Mouse (Mus musculus): ENCODE measurements around the gene Cenpx. TPM values are rescaled to one million over a fixed set of nuclear protein-coding genes. Genes with fewer than 3 reads are reported as not detected.

Cenpx gene
- polyA plus RNA-seq, 1 experiment from 2014 or later = 163 TPM

DNA sequence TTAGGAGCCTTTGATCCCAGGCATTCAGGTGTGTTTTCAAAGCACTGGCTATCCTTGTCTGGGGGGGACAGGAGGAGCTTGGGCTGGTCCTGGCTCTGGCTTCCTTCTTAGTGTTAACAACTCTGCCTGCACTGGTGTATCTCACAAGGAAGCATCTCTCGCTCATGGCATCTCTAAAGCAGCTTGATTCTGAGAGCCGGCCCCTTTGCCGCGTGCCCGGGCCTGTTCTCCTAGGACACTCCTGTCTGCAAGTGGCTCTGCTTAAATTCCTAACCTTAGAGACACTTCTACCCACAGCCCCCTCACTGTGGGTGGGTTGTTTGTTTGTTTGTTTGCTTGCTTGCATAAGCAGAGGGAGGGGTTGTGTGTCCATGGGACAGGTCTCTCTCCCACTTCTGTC, 5.6 kb downstream of the Cenpx start:
- Histone ChIP-seq H3K4me3 (replicated peaks) (no peak overlapping the region), H3K4me2 (replicated peaks) (no peak overlapping the region), H3K9ac (no peak overlapping the region), H3K27ac (0 out of 2 replicates have a peak overlapping the region, but pooled peaks have one; percentile 13), H3K27me3 (replicated peaks) (no peaks in the 10 kb centered on the region), H3K4me1 (replicated peaks) (peaks cover 61% of the 10 kb centered on the region), H3K9me3 (no peaks in the 10 kb centered on the region), H3K36me3 (peaks cover 12% of the 10 kb centered on the region; the same call in 1 of the 2 replicates)
- 43% methylated on average over 5 of the region's 5 CpGs for WGBS
- ATAC-seq = no peak

DNA sequence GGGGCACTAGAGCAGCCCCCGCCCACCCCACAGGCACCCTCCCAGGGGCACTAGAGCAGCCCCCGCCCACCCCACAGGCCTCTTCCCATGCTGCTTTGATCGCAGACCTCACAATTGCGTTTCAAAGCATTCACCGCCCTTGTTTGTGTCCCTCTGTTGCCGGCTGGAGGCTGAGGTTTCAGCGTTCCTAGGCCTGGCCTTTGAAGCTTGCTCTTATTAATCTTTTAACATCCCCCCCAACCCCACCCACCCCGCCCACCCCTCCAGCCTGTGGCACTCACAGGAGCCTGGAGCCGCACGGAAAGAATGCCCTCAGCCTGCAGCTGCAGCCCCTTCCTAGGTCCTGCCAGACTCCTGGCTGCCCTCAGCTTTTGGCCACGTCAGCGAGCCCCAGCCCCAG, 6.3 kb downstream of the Cenpx start:
- H3K4me3 ChIP-seq (replicated peaks) = no peak overlapping the region
- 30% methylated on average over 12 of the region's 12 CpGs for WGBS
- no peaks in the 10 kb centered on the region for H3K27me3 ChIP-seq (replicated peaks)
- no peak for ATAC-seq
- H3K36me3 ChIP-seq = peaks cover 16% of the 10 kb centered on the region; the same call in 1 of the 2 replicates
- no peak overlapping the region for H3K27ac ChIP-seq
- peaks cover 54% of the 10 kb centered on the region for H3K4me1 ChIP-seq (replicated peaks)
- no peaks in the 10 kb centered on the region for H3K9me3 ChIP-seq
- no peak overlapping the region for H3K9ac ChIP-seq
- no peak overlapping the region for H3K4me2 ChIP-seq (replicated peaks)

DNA sequence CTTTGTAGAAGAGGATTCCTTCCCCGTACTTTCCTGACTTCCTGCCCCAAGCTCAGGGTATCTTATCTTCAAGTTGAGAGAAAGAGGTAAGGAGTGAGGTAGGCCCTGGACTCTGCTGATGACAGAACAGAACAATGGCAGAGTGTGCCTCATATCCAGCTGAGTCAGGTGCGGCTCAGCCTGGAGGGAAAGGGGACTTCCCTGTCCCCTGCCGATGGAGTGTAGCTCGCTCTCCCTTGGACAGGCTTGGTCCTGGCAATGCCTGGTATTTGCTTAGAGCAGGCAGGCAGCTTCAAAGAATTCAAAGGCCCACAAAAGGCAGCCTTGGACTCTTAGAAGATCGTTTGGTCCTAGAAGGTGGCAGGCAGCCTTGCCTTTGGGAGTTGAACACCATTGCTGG, 7.4 kb downstream of the Cenpx start:
- Histone ChIP-seq H3K9ac (no peak overlapping the region), H3K4me2 (replicated peaks) (no peak overlapping the region), H3K27me3 (replicated peaks) (no peaks in the 10 kb centered on the region), H3K27ac (no peak overlapping the region), H3K9me3 (no peaks in the 10 kb centered on the region), H3K4me3 (replicated peaks) (no peak overlapping the region), H3K4me1 (replicated peaks) (peaks cover 52% of the 10 kb centered on the region), H3K36me3 (peaks cover 24% of the 10 kb centered on the region; the same call in 1 of the 2 replicates)
- 65% methylated on average over 5 of the region's 5 CpGs for WGBS
- no peak for ATAC-seq

DNA sequence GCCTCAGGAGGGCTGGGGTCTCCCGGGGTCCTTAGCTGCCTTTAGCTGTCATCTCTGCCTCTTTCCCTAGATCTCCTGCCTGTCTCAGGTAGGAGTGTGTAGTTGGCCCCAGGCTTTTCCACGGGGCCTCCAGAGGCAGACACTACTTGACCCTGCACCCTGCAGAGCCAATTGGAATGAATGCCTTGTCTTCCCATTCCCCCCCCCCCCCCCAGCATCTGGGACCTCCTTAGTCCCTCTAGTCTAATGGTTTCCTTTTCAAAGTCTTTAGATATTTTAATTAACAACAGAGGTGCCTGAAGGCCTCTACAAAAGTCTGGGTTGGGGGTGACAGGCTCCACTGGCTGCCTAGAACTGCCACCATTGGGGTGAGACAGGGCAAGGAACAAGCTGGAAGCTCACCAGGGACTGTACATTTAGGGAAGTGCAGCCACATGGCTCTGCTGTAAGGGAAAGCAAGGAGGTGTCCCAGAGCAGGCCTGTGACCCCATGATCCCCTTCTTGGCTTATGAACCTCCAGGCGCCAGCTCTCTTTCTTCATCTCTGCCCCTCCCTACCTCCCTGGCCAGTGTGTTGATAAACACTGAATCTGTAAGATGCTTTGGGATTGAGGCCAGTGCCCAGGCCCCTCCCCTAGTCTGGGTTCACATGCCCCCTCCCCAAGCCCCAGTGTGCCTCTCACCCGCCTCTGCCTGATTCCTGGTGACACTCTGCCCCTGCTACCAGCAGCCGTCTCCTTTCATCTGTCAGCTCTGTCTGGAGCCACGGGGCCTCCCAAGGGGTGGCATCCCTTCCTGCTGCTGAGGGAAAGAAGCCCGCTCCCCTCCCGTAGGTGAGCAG, 8.8 kb downstream of the Cenpx start:
- no peak for ATAC-seq
- Histone ChIP-seq H3K27me3 (replicated peaks) (no peaks in the 10 kb centered on the region), H3K36me3 (peaks cover 20% of the 10 kb centered on the region; the same call in 1 of the 2 replicates), H3K9me3 (no peaks in the 10 kb centered on the region), H3K27ac (no peak overlapping the region), H3K4me3 (replicated peaks) (no peak overlapping the region), H3K4me1 (replicated peaks) (peaks cover 45% of the 10 kb centered on the region), H3K4me2 (replicated peaks) (no peak overlapping the region), H3K9ac (peak overlapping the region; percentile 3; the same call in 1 of the 2 replicates)
- 38% methylated on average over 8 of the region's 8 CpGs for WGBS

DNA sequence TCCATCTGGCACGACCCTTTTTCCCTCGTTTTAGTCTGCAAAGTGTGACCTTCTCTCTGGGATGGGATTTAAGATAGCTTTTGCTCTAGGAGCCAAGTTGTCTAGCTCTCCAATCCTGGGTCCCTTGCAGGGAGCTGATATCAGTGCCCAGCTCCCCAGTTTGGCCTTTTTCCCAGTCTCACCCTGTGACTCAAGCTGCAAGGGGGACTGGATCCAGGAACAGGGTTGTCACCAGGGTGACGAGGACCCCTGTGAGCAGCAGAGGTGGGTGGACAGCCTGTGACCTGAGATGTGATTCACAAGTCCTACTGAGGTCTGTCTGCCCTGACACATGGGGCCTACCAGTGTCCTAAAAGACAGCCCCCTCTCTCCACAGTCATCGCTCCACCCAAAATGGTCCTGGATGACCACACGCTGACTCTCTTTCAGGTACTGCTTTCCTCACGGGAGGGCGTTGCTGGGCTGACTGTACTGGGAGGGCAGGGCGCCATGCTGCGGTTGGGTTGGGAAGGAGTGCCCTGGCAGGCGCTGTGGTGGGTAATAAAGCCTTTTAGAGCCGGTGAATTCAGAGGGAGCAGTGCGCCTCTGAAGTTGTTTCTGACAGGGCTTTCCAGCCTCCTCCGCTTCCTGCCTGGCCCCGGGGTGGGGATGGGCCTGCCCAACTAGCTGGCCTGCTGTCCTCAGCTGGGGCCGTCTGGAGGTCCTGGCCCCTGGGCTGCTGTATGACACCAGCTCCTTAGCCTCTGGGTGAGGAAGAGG, 9.7 kb downstream of the Cenpx start:
- Histone ChIP-seq H3K27ac (no peak overlapping the region), H3K9me3 (no peaks in the 10 kb centered on the region), H3K4me3 (replicated peaks) (no peak overlapping the region), H3K4me1 (replicated peaks) (peaks cover 42% of the 10 kb centered on the region), H3K27me3 (replicated peaks) (no peaks in the 10 kb centered on the region), H3K9ac (peak overlapping the region; percentile 3; the same call in 1 of the 2 replicates), H3K36me3 (peaks cover 25% of the 10 kb centered on the region), H3K4me2 (replicated peaks) (no peak overlapping the region)
- ATAC-seq = no peak
- 45% methylated on average over 15 of the region's 15 CpGs for WGBS

DNA sequence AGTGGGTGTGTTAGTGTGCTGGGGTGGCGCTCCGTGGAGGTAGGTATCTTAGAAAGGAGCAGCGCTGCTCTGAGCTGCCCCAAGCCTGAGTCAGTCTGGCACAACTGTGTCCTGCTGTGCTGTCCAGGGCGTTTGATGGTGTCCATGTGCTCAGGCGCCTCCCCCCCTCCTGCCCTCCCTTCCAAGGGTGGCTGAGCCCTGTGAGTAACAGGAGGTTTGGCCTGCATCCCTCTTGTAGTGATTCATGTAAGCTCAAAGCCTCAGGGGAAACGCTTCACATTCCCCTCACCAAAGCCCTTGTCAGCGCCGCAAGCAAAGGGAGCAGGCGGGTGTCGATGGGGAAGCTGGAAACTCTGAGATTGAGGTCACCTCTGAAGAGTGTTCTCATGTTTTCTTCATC, 15.8 kb downstream of the Cenpx start:
- H3K27ac ChIP-seq = peak overlapping the region; percentile 20; the same call in 1 of the 2 replicates
- peaks cover 23% of the 10 kb centered on the region for H3K36me3 ChIP-seq
- 53% methylated on average over 10 of the region's 10 CpGs for WGBS
- H3K9ac ChIP-seq = no peak overlapping the region
- no peak overlapping the region for H3K4me2 ChIP-seq (replicated peaks)
- no peaks in the 10 kb centered on the region for H3K9me3 ChIP-seq
- ATAC-seq = no peak; the same call in 1 of the 2 replicates
- peaks cover 11% of the 10 kb centered on the region; the same call in 1 of the 2 replicates for H3K4me1 ChIP-seq (replicated peaks)
- H3K27me3 ChIP-seq (replicated peaks) = no peaks in the 10 kb centered on the region
- no peak overlapping the region for H3K4me3 ChIP-seq (replicated peaks)

DNA sequence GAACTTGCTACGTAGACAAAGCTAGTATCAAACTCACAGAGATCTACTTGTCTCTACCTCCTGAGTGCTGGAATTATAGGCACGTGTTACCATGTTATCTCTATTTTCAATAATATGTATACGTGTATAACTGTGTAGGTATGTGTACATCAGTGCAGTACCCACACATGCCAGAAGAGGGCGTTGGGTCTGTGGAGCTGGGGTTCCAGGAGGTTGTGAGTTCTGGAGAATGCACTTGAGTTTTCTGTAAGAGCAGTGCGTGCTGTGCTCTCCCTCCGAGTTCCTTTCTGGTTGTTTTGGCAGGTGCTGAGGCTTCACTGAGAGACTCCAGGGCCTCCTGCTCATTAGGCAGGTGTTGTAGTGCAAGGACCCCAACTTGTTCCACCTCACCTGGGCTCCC, 17.0 kb downstream of the Cenpx start:
- peaks cover 16% of the 10 kb centered on the region; the same call in 1 of the 2 replicates for H3K36me3 ChIP-seq
- H3K4me1 ChIP-seq (replicated peaks) = peaks cover 11% of the 10 kb centered on the region; the same call in 1 of the 2 replicates
- no peak overlapping the region for H3K4me3 ChIP-seq (replicated peaks)
- ATAC-seq = no peak
- H3K27ac ChIP-seq = no peak overlapping the region
- no peak overlapping the region for H3K9ac ChIP-seq
- 92% methylated on average over 6 of the region's 6 CpGs for WGBS
- no peaks in the 10 kb centered on the region for H3K9me3 ChIP-seq
- no peak overlapping the region for H3K4me2 ChIP-seq (replicated peaks)
- H3K27me3 ChIP-seq (replicated peaks) = no peaks in the 10 kb centered on the region

DNA sequence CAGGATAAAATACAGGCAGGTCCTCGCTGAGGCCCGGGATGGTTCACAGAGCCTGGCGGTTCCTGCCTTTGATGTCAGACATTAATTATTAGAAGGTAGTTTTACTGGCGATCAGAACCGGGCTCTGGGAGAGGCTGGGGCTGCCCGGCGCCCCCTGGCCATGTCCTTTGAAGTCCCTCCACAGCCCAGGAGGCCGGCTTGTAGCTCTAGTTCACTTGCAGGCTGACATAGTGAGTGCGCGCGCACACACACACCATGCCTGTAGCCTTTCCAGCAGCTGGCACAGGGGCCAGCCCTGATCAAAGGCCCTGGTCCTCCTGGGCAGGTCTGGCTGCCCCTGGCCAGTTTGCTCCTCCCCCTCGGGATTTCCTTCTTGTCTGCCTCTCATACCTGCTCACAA, 17.9 kb downstream of the Cenpx start:
- no peak overlapping the region for H3K4me2 ChIP-seq (replicated peaks)
- H3K27ac ChIP-seq = no peak overlapping the region
- H3K9ac ChIP-seq = no peak overlapping the region
- 46% methylated on average over 12 of the region's 12 CpGs for WGBS
- no peak overlapping the region for H3K4me3 ChIP-seq (replicated peaks)
- H3K4me1 ChIP-seq (replicated peaks) = peaks cover 11% of the 10 kb centered on the region; the same call in 1 of the 2 replicates
- peak; percentile 39; the same call in 1 of the 2 replicates for ATAC-seq
- peaks cover 11% of the 10 kb centered on the region; the same call in 1 of the 2 replicates for H3K36me3 ChIP-seq
- H3K27me3 ChIP-seq (replicated peaks) = no peaks in the 10 kb centered on the region
- H3K9me3 ChIP-seq = no peaks in the 10 kb centered on the region

DNA sequence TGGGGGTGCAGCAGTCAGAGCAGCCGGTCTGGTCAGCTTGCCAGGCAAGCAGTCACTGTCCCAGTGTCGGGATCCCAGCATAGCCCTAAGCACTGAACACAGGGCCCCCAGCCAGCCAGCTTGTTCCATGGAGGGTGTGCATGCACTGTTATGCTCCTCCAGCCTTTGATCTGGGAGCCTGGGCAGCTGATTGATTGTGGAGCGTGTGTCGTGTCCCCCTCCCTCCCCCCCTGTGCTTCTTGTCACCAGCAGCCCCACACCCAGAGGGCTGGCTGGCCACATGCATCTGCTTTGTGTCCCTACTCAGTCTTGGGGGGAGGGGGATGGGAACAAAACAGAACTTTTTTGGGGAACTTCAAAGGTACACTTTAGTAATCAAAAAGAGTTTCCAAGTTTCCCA, 18.4 kb downstream of the Cenpx start:
- Histone ChIP-seq H3K36me3 (peaks cover 11% of the 10 kb centered on the region; the same call in 1 of the 2 replicates), H3K4me2 (replicated peaks) (no peak overlapping the region), H3K4me3 (replicated peaks) (no peak overlapping the region), H3K9ac (no peak overlapping the region), H3K27me3 (replicated peaks) (no peaks in the 10 kb centered on the region), H3K27ac (no peak overlapping the region), H3K4me1 (replicated peaks) (peaks cover 11% of the 10 kb centered on the region; the same call in 1 of the 2 replicates), H3K9me3 (no peaks in the 10 kb centered on the region)
- ATAC-seq = peak; percentile 50; the same call in 1 of the 2 replicates
- 36% methylated on average over 4 of the region's 4 CpGs for WGBS

DNA sequence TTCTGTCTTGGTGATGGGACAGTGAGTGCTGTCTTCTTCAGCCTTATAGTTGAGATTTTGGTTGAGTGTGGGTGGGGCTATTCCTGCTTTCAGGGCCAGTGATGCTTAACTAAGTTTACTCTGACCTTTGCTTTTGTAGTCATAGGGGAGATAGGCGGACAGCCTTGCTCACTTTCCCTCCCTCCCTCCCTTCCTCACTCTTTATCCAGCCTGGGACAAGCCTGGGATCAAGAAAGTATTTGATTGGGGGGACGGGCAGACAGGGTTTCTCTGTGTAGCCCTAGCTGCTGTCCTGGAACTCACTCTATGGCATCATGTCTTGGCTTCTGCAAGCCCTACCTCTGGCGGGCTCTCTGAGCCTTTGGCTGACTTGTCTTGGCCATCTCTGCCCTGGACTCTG, 20.1 kb downstream of the Cenpx start:
- peaks cover 11% of the 10 kb centered on the region; the same call in 1 of the 2 replicates for H3K4me1 ChIP-seq (replicated peaks)
- 77% methylated on average over 3 of the region's 3 CpGs for WGBS
- no peaks in the 10 kb centered on the region for H3K9me3 ChIP-seq
- H3K4me3 ChIP-seq (replicated peaks) = no peak overlapping the region
- H3K9ac ChIP-seq = no peak overlapping the region
- ATAC-seq = no peak
- H3K36me3 ChIP-seq = peaks cover 8% of the 10 kb centered on the region; the same call in 1 of the 2 replicates
- H3K27me3 ChIP-seq (replicated peaks) = no peaks in the 10 kb centered on the region
- no peak overlapping the region for H3K27ac ChIP-seq
- H3K4me2 ChIP-seq (replicated peaks) = no peak overlapping the region

DNA sequence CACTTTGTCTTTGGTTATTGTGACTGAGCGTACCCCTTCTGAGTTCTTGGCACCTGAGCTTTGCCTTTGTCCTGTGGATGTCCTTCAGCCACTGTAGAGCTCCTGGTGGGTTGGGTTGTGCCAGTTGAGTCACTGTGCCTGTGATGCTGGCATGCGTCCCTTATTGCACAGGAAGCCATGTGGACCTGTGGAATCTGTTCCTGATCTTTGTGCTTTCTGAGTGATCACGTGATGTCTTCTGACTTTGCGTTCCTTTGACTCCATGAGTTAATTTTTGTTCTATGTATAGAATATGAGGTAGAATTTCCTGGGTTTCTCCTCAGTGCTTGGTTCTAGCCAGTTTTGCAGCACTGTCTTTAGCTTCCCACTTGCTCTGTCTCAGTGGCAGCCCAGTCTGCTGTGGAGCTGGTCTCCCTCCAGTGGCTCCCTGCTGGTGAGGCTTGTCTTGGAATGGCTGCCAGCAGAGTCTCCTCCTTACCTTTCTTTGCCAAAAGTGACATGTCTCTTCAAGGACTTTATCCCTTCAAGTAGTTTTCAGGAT, 21.0 kb downstream of the Cenpx start:
- Histone ChIP-seq H3K36me3 (peaks cover 8% of the 10 kb centered on the region; the same call in 1 of the 2 replicates), H3K9ac (no peak overlapping the region), H3K4me2 (replicated peaks) (no peak overlapping the region), H3K4me1 (replicated peaks) (peaks cover 9% of the 10 kb centered on the region; the same call in 1 of the 2 replicates), H3K27me3 (replicated peaks) (no peaks in the 10 kb centered on the region), H3K27ac (no peak overlapping the region), H3K4me3 (replicated peaks) (no peak overlapping the region), H3K9me3 (no peaks in the 10 kb centered on the region)
- WGBS = 89% methylated on average over 4 of the region's 4 CpGs
- no peak for ATAC-seq

DNA sequence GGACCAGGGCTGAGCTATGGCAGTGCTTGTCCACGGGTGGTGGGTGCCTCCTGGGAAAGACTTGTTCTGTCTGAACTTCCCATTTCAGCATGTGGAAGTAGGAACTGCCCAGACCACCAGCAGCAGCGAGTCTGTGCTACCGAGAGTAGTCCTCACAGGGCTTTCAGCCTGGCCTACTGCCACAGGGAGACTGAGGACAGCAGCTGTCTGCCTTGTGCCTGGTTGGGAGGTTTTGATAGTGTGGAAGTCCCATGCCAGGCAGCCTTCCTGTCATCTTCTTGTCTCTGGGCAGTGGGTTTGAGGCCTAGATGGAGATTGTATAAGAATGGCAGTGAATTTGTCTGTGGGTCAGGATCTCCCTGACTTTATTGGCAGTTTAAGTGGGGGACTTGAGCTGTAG, 24.2 kb downstream of the Cenpx start:
- Histone ChIP-seq H3K9me3 (no peaks in the 10 kb centered on the region), H3K27ac (no peak overlapping the region), H3K4me2 (replicated peaks) (no peak overlapping the region), H3K4me1 (replicated peaks) (no peaks in the 10 kb centered on the region), H3K36me3 (peaks cover 15% of the 10 kb centered on the region; the same call in 1 of the 2 replicates), H3K4me3 (replicated peaks) (no peak overlapping the region), H3K9ac (no peak overlapping the region), H3K27me3 (replicated peaks) (no peaks in the 10 kb centered on the region)
- no peak for ATAC-seq
- WGBS = 81% methylated on average over 3 of the region's 3 CpGs
